Mouse (Mus musculus) neural tube, embryonic 10.5 days (tissue): ENCODE results near the gene Atp23.

Experiments used
- DNase-seq: peaks from one replicate; pipeline ENCODE4 v3.0.0-alpha.2; 2017; ENCODE audit warnings: low spot score; ENCODE audit errors: extremely low spot score

Gene Atp23

DNA sequence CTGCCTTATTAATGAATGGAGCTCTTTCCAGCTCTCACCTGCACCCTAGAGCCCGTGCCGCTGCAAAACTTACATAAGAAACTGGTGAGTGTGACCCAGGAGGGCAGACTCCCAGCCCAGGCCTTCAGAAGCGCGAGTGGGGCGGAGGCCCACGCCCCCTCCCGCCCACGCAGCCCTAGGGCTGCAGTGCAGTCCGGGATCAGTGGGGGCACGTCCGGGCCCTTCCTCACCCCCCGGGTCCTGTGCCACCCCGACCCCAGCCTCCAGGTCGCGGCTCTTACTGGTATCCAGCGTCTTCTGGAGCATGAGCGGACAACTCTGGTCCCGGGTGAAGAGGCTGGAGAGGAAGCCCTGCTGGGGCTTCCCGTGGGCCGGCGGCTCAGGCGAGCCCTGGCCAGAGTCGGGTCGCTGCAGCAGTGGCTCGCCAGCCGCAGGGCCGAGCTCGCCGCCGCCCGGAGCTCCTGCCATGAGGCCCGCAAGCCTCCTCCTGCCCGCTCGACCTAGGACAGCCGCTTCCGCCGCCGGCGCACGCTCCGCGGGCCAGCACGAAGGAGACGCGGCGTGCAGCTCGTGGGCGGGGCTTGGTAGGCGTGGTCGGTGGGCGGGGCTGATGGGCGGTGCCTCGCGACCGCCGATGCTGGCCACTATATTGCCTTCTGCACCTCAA is at the start of gene Atp23:
Atp23 (minus strand) TSS at position 535 of the 667 bp plus-strand sequence.
- peak; percentile 98 for DNase-seq

DNA sequence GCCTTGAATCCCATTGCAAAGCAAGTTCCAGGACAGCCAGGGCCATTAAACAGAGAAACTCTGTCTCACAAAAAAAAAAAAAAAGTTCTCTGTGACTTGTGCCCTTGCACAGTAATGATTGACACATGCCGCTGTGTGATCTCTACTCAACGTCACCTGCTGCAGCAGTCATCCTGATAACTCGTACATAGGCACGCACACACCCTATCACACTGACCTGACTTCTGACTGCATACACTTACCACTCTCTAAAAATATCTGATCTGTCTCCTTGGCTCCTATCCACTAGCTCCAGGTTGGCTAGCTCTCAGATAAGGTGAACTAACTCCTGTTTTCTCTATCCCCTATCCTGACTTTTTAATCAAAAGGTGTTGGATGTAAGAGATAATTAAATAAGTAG is 49.4 kb upstream of the Atp23 start:
- DNase-seq, result no peak

DNA sequence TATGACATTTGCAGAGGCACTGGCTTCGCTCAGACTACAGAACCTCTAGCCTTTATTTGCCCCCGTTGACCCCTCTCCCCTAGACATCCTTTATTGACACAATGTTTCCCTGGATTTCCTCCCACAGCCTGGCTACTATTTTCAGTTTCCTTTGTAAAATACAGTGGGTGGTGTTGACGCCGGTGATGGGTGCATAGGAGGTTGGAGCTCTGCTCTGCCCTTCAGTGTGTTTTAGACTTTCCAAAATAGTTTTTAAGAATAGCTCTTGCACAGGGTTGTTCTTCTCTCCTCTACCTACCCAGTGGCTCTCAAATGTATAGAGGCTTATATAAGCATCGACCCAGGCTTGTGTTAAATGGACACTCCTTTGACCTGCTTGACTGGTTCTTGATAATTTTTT is 48.7 kb upstream of the Atp23 start:
- DNase-seq, result no peak

DNA sequence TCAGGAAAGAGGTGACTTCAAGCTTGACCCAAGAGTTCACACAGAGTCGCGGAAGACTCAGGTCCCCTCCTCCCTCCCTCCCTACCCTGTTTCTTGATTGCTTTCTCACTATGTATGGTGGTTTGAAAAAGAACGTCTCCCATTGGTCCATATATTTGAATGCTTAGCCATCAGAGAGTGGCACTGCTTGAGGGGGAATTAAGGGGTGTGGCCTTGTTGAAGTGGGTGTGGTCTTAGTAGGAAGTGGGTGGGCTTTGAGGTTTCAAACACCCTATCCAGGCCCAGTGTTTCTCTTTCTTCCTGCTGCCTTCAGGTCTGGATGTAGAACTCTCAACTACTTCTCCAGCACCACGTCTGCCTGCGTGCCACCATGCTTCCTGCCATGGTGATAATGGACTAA is 44.4 kb upstream of the Atp23 start:
- no peak for DNase-seq

DNA sequence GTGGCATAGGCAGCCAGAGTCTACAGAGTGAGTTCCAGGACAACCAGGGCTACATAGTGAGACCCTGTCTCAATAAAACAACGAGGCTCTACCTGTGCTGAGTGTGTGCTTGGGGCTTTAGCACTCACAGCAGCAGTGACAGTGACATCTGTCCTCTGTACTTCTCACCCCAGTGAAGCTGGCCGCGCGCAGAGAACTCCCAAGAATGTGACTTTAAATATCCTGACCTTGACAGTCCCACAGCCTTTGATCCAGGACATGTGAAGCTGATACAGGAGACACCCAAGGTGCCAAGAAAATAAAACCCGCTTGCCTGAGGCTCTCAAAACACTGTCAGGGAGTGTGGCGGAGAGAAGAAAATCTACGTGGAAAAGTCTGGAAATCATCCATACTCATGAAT is 39.8 kb upstream of the Atp23 start:
- no peak for DNase-seq

DNA sequence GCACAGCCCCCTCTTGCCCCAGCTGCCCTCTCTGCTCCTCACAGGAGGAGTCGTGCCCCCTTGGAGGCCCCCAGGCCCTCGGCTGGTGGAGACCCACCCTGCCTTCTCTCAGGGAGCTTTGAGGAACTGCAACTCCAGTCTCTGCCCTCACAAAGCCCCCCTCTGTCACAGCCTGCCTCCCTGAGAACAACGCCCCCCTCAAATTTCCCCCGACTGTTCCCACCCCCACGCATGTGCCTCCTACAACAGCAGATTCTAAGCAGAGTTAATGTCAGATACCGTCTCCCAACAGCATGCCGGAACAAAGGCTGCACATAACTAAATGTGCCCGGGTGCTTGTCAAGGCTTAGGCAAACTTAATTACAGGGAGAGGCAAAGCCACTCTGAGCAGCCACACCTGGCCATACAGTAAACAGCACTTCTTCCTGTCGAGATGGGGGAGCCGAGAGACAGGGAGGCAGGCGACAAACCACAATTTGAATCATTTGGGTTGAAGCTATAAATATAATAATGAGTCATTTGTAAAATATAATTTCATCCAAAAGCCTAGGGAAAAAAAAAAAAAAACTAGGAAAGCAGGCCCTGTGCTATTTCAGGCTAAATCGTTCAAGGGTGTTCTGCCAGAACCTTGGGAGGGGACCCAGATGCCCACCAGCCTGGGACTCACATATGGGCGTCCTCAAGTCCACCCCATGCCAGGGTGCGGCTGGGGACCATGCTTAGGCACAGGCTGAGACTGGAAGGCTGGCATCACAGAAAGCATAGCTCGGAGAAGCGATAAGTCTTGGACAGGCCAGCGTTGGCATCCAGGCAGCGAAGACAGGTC is 34.6 kb upstream of the Atp23 start:
- DNase-seq, result no peak

DNA sequence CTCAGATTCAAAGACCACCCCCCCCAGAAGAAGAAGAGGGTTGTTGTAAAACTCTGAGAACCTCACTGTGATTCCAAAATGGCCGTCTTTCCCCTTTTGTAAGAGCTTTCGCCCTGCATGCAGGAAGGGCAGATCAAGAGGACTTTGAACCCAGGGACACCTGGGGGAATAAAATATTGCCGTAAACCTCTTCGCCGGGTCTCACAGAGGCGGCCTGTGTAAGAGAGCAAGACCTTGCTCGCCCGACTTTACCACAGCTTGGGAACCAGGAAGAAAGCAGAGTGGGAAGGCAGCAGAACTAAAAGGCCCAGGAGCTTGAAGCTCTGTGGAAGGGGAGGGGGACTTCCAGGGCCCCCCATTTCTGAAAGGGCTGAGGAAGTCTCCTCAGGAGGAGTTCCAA is 34.0 kb upstream of the Atp23 start:
- DNase-seq, result no peak

DNA sequence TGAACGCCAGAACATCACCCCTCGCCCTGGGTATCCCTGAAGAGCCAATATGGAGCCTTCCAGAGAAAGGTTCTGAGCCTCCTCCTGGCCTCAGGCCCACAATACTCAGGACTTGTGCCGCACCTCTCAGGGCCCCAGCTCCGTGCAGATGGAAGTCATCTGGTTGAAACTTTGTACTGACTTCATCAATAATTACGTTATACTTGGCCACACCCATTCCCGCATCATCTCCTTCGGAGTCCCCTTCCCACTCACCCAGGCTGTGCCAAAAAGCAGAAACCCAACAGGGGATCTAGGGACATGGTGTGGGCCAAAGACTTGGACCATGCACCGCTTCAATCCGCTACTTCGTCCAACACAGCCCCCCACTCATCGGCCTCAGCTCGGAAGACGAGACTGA is 33.4 kb upstream of the Atp23 start:
- no peak for DNase-seq

DNA sequence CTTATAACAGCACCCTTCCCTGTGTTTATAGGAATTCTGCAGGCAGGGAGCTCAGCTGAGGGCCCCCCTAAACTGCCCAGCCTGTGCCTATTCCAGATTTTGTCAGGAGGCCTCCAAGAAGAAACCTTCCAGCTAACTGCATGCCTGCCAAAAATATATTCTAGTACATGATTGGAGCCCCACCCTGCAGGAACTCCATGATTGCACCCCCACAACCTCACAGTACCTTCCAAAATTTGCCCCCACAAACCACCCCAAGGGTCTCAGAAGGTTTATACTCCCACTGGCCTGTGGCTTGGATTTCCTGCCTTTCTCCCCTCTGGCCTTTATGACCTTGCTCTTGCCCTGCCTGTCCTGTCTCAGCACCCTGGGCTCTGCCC is 30.6 kb upstream of the Atp23 start:
- DNase-seq, result no peak

DNA sequence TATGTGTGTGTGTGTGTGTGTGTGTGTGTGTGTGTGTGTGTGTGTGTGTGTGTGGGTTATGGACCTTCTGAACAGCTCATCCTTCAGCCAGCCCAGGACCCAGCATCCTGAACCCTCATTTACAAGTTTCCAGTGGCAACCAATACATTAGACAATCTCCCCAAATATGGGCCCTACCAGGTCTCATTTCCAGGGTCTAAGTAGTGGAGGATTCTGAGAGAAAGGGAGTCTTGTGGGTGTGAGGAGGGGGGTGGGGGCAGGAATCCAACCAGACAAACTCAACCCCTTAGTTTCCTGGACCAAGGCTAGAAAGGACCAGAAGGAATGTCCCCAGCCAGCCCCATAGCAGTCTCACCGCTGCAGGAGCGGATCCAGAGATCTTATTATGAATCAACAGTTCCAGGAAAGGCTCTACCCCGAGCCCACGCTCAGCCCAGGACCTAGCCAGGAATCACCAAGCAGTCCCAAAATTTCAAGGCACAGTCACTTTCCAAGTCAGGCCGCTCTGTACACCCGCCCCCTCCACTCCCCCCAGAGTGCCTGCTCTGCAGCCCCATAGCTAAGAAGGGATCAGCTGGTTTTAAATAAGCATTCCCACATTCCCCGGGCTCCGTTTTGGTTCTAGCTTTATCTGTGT is 30.1 kb upstream of the Atp23 start:
- DNase-seq, result no peak

DNA sequence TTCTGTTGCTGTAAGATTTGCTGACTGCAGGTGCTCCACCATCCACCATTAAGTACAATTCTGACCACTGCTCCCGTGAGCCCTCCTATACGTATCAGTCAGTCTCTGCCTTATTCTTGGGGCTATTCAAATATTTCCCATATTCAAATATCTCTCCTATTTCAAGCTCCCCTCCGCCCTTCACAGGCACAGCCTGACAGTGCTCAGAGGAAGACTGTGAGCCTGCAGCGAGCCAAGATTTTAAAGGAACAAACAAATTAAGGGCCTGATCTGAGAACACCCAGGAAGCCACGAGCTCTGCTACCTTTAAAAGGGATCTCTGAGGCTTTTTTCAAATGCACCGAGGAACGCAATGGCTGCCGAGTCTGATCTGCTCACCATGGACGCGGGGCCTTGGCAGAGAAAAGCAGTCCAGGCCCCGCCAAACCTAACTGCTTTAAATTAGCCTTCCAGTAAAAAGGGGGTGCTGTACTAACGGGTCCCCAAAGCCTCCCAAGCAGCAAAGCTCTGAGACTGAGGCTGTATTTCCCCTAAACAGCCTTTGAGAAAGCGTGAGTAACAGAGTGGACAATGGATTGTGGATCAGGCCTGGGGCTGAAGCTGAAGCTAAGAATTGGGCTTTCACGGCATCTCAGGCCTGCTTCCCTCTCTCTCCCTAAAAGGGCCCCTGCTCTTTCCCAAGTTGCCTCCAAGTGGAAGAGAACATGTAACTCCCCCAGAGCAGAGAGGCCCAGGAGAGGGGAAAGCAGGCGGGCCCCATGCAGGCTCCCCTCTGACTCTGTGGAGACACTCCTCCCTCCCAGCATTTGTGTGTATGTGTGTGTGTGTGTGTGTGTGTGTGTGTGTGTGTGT is 29.3 kb upstream of the Atp23 start:
- DNase-seq, result peak; percentile 35

DNA sequence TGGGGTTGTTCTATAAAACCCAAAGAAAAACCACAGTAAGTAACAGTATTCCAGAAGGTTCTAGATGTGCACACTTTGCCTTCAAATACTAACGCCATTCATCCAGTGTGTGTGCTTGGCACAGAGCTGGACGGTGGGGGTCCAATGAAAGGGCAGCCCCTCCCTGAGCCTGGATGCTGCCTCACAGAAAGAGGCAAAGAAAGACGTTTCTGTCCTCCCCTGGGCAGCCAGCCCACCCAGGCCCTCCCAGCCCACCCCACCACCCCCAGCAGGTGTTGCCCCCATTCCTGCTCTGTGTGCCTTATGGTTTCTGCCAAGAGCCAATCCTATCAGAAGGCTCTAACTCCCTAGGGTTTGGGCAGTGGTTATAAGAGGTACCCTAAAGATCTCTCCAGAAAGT is 28.4 kb upstream of the Atp23 start:
- no peak for DNase-seq

DNA sequence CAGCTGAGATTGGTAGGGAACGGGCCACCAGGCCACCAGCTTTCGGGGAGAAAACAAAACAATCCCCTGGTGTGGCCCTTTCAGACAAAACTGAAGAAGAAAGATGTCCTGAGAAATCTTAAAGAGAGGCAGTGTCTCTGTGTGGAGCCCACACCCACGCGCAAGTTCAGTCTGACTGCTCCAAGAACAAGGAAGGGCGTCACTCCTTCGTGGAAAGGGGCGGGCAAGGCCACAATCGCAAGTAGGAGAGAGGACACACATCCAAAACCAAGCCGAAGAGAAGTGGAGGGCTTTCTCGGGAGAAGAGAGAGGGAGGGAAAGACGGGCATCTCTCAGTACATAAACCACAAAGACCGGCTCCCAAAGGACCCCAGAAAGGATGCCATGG is 27.7 kb upstream of the Atp23 start:
- no peak for DNase-seq

DNA sequence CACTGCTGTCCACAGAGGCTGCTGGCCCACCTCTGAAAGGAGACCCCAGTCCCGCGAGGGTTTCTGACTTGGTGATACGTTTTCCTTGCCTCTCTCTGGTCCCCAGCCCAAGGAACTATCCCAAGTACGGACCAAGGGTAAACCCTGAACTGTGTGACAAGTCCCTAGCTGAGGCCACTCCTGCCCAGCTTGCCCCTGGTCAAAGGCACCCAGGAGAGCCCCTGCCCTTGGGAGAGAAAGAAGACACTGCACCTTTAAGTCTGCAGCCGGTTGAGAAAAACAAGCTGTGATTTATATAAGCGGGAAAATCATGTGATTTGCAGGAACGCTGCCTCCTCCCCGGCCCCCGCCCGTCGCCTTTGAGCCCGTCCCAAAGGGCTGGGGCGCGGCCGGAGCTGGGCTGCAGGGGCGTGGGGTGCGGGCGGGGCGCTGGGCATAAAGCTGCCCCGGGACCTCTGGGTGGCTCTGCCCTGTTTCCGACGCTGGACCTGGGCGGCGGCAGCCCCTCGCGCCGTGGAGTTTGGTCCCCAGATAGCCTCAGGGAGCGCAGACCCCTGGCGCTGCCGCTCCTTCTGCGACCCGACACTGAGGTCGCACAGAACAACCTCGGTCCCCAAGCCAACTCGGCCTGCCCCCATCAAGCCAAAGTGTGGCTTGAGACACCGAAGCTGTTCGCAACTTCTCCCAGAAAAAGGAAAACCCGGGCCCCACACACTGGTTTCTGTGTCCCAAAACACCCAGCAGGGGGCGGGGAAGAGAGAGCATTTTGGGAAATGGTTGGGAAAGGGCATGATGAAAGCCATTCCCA is 27.1 kb upstream of the Atp23 start:
- DNase-seq, result peak; percentile 83

DNA sequence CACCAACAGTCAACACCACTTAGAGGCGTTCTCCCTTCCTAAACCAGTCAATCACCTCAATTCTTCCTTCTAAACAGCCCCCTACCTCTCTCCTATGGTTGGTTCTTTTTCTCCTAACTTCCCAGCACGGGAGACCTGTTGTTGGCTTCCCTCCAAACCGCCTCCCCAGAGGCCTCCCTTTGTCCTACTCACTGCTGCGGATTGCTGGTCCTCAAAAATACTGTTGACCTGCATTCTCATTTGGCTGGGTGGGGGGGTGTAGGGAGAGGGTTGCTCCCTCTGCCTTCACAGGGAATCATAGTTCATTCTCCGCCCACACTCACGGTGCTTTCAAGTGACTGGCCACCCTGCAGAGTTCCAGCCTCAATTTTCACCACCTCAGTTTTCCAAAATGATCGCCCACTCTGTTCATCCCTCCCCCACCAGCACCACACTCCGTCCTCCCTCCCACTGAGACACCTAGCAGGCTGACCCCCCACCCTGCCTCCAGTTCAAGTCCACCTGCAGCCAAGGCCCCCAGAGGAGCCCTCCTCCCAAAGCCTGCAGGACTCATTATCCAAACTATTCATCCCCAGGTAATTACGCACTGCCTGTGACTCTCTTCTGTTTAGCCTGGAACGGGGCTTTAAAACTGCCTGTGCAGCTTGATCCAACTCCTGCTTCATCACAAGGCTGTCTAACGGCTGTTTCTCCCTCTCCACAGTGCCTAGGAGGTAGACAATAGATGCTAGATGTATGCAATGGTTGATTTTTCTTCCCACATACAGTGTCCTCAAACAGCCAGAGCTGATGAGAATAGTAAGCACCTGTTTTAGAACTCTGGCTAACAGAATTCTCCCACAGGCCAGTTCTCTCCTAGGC is 26.2 kb upstream of the Atp23 start:
- no peak for DNase-seq

DNA sequence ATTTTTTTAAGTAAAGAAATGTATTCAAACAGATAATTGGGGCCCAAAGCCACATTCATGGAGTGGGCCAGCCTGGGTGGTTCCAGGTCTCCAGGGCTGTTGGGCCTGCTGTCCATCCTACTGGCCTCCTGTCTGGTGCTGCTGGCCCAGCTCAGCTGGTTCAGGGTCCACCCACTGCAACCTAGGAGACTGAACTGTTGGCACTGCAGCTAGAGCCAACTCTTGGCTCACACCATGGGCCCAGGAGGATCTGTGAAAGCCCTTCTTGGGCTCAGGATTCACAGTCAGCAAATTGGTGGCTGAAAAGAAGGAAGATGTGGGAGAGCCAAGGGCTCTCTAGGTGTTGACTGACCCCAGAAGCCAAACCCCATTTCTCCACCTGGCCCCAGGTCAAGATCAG is 24.2 kb upstream of the Atp23 start:
- DNase-seq, result no peak

DNA sequence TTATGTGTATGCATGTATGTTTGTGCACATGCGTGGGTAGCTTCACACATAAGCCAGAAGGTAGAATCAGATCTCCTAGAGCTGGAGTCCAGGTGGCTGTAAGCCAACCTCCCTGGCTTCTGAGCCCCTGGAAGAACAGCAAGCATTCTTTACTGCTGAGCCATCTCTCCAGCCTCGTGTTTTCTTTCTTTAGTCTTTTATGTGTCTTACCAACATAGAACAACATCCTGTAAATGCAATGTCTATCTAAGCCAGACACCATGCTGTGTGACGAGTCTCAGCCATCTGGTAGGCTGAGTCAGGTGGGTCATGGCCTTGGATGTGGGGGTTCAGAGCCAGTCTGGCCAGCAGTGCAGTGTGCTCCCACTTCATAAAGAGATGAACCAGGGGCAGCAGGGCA is 22.9 kb upstream of the Atp23 start:
- no peak for DNase-seq

DNA sequence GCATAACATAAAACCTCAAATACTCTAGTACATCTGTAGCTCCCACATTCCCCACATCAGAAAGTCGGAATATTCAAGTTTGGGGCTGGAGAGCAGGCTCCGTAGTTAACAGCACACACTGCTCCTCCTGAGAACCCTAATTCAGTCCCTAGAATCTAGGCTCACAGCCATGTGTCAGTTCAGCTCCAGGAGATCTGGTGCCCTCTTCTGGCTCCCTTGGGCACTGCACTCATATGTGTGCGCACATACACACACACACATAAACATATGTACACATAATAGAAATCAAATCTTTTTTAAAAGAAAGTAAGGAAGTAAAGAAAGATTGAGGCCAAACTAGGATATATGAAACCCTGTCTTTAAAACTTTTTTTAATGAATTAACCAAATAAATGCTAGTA is 19.1 kb upstream of the Atp23 start:
- DNase-seq, result no peak

DNA sequence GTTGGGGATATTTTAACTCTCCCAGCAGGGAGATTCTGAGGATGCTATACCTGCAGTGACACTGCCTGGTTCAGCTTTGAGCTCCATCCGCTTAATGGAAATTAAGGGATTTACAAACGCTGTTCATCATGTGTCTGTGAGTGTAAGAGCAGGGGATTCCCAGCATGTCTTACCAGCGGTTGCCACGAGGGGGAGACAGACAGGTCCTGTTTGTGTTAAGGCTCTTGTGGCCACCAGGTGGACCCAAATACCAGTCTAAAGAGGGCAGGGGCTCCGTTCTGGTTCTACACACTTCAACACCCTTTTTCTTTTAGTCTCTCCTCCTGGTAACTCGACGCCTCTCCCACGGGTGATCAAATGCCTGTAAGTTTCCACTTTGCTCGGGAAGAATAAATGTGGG is 17.9 kb upstream of the Atp23 start:
- DNase-seq, result peak; percentile 98

DNA sequence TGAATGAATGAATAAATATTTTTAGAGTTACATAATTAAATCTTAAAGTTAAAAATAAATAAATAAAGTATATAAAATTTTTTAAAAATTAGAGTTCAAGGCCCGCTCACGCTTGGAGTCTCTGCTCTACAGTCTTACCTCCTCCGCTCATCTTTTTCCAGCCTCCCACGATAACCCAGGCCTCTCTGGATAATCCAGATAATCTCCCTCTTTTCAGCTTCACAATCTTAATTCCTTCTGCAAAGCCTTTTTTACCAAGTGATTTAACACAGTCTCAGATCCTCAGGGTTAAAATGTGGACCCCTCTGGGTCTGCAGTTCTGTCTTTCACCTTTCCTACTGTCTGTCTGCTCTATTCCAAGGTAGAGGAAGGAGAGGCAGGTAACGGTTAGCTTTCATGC is 13.1 kb upstream of the Atp23 start:
- DNase-seq, result no peak
